Mouse (Mus musculus): Measurements from ENCODE around the gene Rab5if.

DNA sequence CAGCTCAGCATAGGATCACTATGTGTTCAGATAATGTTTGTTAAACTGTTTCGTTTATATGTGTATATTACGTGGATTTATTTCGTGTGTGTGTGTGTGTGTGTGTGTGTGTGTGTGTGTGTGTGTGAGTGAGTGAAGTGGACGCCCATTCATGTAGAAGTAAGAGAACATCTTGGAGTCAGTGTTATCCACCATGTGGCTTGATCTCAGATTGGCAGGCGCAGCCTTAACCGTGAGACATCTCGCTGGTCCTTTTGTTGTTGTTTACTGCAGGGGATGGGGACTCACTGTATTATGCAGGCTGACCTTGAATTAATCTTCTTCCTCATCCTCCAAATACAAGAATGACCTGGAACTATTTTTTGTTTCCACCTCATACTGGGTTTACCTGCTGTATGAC lies 6.6 kb downstream of the Rab5if start:
- no peak for TF ChIP-seq POLR2A (IDR thresholded peaks at IDR 0.05; ENCODE audit: low read depth, low read length)
- TF ChIP-seq CTCF (IDR thresholded peaks at IDR 0.05; ENCODE audit: extremely low read depth, insufficient read depth, insufficient read length, insufficient replicate concordance): no peak

Data from spleen, adult 2 months (tissue).